12 mouse cellular contexts compared by ENCODE assay signal in genomic region chr9:88221276-88221675, GRCm38 (mm10).
"Had no signal": no experiment of that assay in that cellular context is flagged by ENCODE, and none has a peak within 500 bp of the region (broad histone marks: within the 10 kb centered on the region; RNA-seq: fewer than 3 reads in every experiment).

No protein-coding gene starts in this region.

- DNase-seq: kidney, adult 11 months; layer of hippocampus, adult 9-11 months had no signal

- H3K36me3 ChIP-seq: heart, embryonic 10.5 days; heart, embryonic 13.5 days; heart, embryonic 15.5 days; hindbrain, embryonic 12.5 days; kidney, embryonic 15.5 days; limb, embryonic 13.5 days; limb, embryonic 15.5 days; liver, embryonic 12.5 days had no signal

- H3K4me3 ChIP-seq: heart, embryonic 10.5 days; heart, embryonic 13.5 days; heart, embryonic 15.5 days; hindbrain, embryonic 12.5 days; kidney, embryonic 15.5 days; limb, embryonic 13.5 days; limb, embryonic 15.5 days; liver, embryonic 12.5 days had no signal

- H3K27ac ChIP-seq: heart, embryonic 10.5 days; heart, embryonic 13.5 days; heart, embryonic 15.5 days; hindbrain, embryonic 12.5 days; hindbrain, embryonic 14.5 days; kidney, embryonic 15.5 days; kidney, postnatal 0 days; limb, embryonic 13.5 days; limb, embryonic 15.5 days; liver, embryonic 12.5 days had no signal

- ATAC-seq: liver, embryonic 12.5 days had no signal

- H3K27me3 ChIP-seq: kidney, embryonic 15.5 days; liver, embryonic 12.5 days had no signal

- H3K4me1 ChIP-seq: heart, embryonic 10.5 days; heart, embryonic 13.5 days; heart, embryonic 15.5 days; hindbrain, embryonic 12.5 days; kidney, embryonic 15.5 days; liver, embryonic 12.5 days had no signal

- H3K9me3 ChIP-seq: heart, embryonic 10.5 days; heart, embryonic 13.5 days; heart, embryonic 15.5 days; hindbrain, embryonic 12.5 days; kidney, embryonic 15.5 days; limb, embryonic 13.5 days; limb, embryonic 15.5 days; liver, embryonic 12.5 days had no signal

- H3K4me2 ChIP-seq: heart, embryonic 13.5 days; heart, embryonic 15.5 days; hindbrain, embryonic 12.5 days; hindbrain, embryonic 14.5 days; kidney, embryonic 15.5 days; limb, embryonic 13.5 days; limb, embryonic 15.5 days; liver, embryonic 12.5 days had no signal

- H3K9ac ChIP-seq: heart, embryonic 13.5 days; heart, embryonic 15.5 days; hindbrain, embryonic 12.5 days; hindbrain, embryonic 14.5 days; kidney, embryonic 15.5 days; limb, embryonic 13.5 days; limb, embryonic 15.5 days; liver, embryonic 12.5 days had no signal
